Mouse (Mus musculus): Measurements from ENCODE around the gene Gemin5. TPM values are rescaled to one million over a fixed set of nuclear protein-coding genes. Genes with fewer than 3 reads are reported as not detected.

The Gemin5 gene
- total and polyA plus RNA-seq, 3 experiments = 19.6 to 43.9 (median 26.3) TPM

- no peaks in the 10 kb centered on the region for H3K27me3 ChIP-seq (ENCODE audit: insufficient read depth, low read length)
- no peak overlapping the region for H3K4me3 ChIP-seq (ENCODE audit: low read depth, low read length)
- H3K36me3 ChIP-seq (replicated peaks) = no peaks in the 10 kb centered on the region
- ATAC-seq (ENCODE audit: extremely low read depth, insufficient number of reproducible peaks, low FRiP score, poor library complexity, severe bottlenecking) (no peak), DNase-seq (ENCODE audit: low spot score) (no peak)
- no peaks in the 10 kb centered on the region for H3K9me3 ChIP-seq (replicated peaks)
- no peak for TF ChIP-seq CTCF (IDR thresholded peaks at IDR 0.05; ENCODE audit: low read depth, low read length)
- no peak for TF ChIP-seq GATA1 (IDR thresholded peaks at IDR 0.05; ENCODE audit: borderline replicate concordance, low read length)
- peaks cover 24% of the 10 kb centered on the region for H3K4me1 ChIP-seq (ENCODE audit: insufficient read depth, low read depth, low read length)
Measured at GRCm38 (mm10) chr11:58095561-58095960, 72.8 kb downstream of the Gemin5 start.

- no peaks in the 10 kb centered on the region for H3K27me3 ChIP-seq (ENCODE audit: insufficient read depth, low read length)
- ATAC-seq (ENCODE audit: extremely low read depth, insufficient number of reproducible peaks, low FRiP score, poor library complexity, severe bottlenecking) = no peak
Measured at GRCm38 (mm10) chr11:58094766-58095165, 73.6 kb downstream of the Gemin5 start.

GRCm38 (mm10) chr11:58093021-58093528 is 75.3 kb downstream of the Gemin5 start, which contains the start of gene Gm12248:
Gene Gm12248 (minus strand): TSS chr11:58093134.
- H3K4me3 ChIP-seq (ENCODE audit: low read depth, low read length) = peak within 1 kb of the TSS; percentile 69
- H3K36me3 ChIP-seq (replicated peaks) = no peaks in the 10 kb centered on the region
- peaks cover 24% of the 10 kb centered on the region for H3K4me1 ChIP-seq (ENCODE audit: insufficient read depth, low read depth, low read length)

More at GRCm38 (mm10) chr11:58094766-58095165, 73.6 kb downstream of the Gemin5 start:
- H3K4me3 ChIP-seq (ENCODE audit: low read depth, low read length) = no peak overlapping the region
- no peak for DNase-seq (ENCODE audit: low spot score)
- no peak for TF ChIP-seq CTCF (IDR thresholded peaks at IDR 0.05; ENCODE audit: low read depth, low read length)
- H3K36me3 ChIP-seq (replicated peaks) = no peaks in the 10 kb centered on the region
- peaks cover 24% of the 10 kb centered on the region for H3K4me1 ChIP-seq (ENCODE audit: insufficient read depth, low read depth, low read length)
- no peaks in the 10 kb centered on the region for H3K9me3 ChIP-seq (replicated peaks)

GRCm38 (mm10) chr11:58092541-58092940 is 75.8 kb downstream of the Gemin5 start:
- no peak for ATAC-seq (ENCODE audit: extremely low read depth, insufficient number of reproducible peaks, low FRiP score, poor library complexity, severe bottlenecking)

More at GRCm38 (mm10) chr11:58093021-58093528, 75.3 kb downstream of the Gemin5 start, which contains the start of gene Gm12248:
- DNase-seq (ENCODE audit: low spot score) (peak; percentile 71), ATAC-seq (ENCODE audit: extremely low read depth, insufficient number of reproducible peaks, low FRiP score, poor library complexity, severe bottlenecking) (peak; percentile 82)
- Histone ChIP-seq H3K9me3 (replicated peaks) (no peaks in the 10 kb centered on the region), H3K27me3 (ENCODE audit: insufficient read depth, low read length) (no peaks in the 10 kb centered on the region)
- TF ChIP-seq TAL1 (conservative IDR thresholded peaks at IDR 0.05; ENCODE audit: low read depth, low read length) = no peak
- no peak for TF ChIP-seq CTCF (IDR thresholded peaks at IDR 0.05; ENCODE audit: low read depth, low read length)
- no peak for TF ChIP-seq POLR2AphosphoS5 (IDR thresholded peaks at IDR 0.05; ENCODE audit: insufficient replicate concordance, low read depth, low read length)
- no peak for TF ChIP-seq GATA1 (IDR thresholded peaks at IDR 0.05; ENCODE audit: borderline replicate concordance, low read length)
- no peak for TF ChIP-seq GATA2 (IDR thresholded peaks at IDR 0.05; ENCODE audit: borderline replicate concordance, low read depth, low read length)

GRCm38 (mm10) chr11:58081716-58082115 is 86.6 kb downstream of the Gemin5 start:
- H3K36me3 ChIP-seq (replicated peaks) = no peaks in the 10 kb centered on the region
- H3K4me1 ChIP-seq (ENCODE audit: insufficient read depth, low read depth, low read length) = 0 out of 2 replicates have a peak, but pooled peaks cover 6% of the 10 kb centered on the region
- DNase-seq (ENCODE audit: low spot score) (no peak), ATAC-seq (ENCODE audit: extremely low read depth, insufficient number of reproducible peaks, low FRiP score, poor library complexity, severe bottlenecking) (no peak)
- peaks cover 9% of the 10 kb centered on the region for H3K27me3 ChIP-seq (ENCODE audit: insufficient read depth, low read length)
- no peak overlapping the region for H3K4me3 ChIP-seq (ENCODE audit: low read depth, low read length)
- TF ChIP-seq TAL1 (conservative IDR thresholded peaks at IDR 0.05; ENCODE audit: low read depth, low read length) (no peak), POLR2AphosphoS5 (IDR thresholded peaks at IDR 0.05; ENCODE audit: insufficient replicate concordance, low read depth, low read length) (no peak), GATA2 (IDR thresholded peaks at IDR 0.05; ENCODE audit: borderline replicate concordance, low read depth, low read length) (no peak), CTCF (IDR thresholded peaks at IDR 0.05; ENCODE audit: low read depth, low read length) (no peak), GATA1 (IDR thresholded peaks at IDR 0.05; ENCODE audit: borderline replicate concordance, low read length) (no peak)
- peaks cover 2% of the 10 kb centered on the region for H3K9me3 ChIP-seq (replicated peaks)

More at GRCm38 (mm10) chr11:58092541-58092940, 75.8 kb downstream of the Gemin5 start:
- Histone ChIP-seq H3K4me3 (ENCODE audit: low read depth, low read length) (peak overlapping the region; percentile 69), H3K36me3 (replicated peaks) (no peaks in the 10 kb centered on the region), H3K9me3 (replicated peaks) (no peaks in the 10 kb centered on the region), H3K4me1 (ENCODE audit: insufficient read depth, low read depth, low read length) (peaks cover 24% of the 10 kb centered on the region), H3K27me3 (ENCODE audit: insufficient read depth, low read length) (no peaks in the 10 kb centered on the region)
- DNase-seq (ENCODE audit: low spot score) = no peak
- TF ChIP-seq CTCF (IDR thresholded peaks at IDR 0.05; ENCODE audit: low read depth, low read length) = no peak
- TF ChIP-seq GATA1 (IDR thresholded peaks at IDR 0.05; ENCODE audit: borderline replicate concordance, low read length) = no peak
- no peak for TF ChIP-seq GATA2 (IDR thresholded peaks at IDR 0.05; ENCODE audit: borderline replicate concordance, low read depth, low read length)
- TF ChIP-seq POLR2AphosphoS5 (IDR thresholded peaks at IDR 0.05; ENCODE audit: insufficient replicate concordance, low read depth, low read length) = no peak
- TF ChIP-seq TAL1 (conservative IDR thresholded peaks at IDR 0.05; ENCODE audit: low read depth, low read length) = no peak

- no peak for ATAC-seq (ENCODE audit: extremely low read depth, insufficient number of reproducible peaks, low FRiP score, poor library complexity, severe bottlenecking)
- no peak for TF ChIP-seq CTCF (IDR thresholded peaks at IDR 0.05; ENCODE audit: low read depth, low read length)
- TF ChIP-seq GATA1 (IDR thresholded peaks at IDR 0.05; ENCODE audit: borderline replicate concordance, low read length) = no peak
- TF ChIP-seq GATA2 (IDR thresholded peaks at IDR 0.05; ENCODE audit: borderline replicate concordance, low read depth, low read length) = no peak
- TF ChIP-seq TAL1 (conservative IDR thresholded peaks at IDR 0.05; ENCODE audit: low read depth, low read length) = no peak
- TF ChIP-seq POLR2AphosphoS5 (IDR thresholded peaks at IDR 0.05; ENCODE audit: insufficient replicate concordance, low read depth, low read length) = no peak
- H3K9me3 ChIP-seq (replicated peaks) = peaks cover 5% of the 10 kb centered on the region
- DNase-seq (ENCODE audit: low spot score) = no peak
- peaks cover 30% of the 10 kb centered on the region for H3K27me3 ChIP-seq (ENCODE audit: insufficient read depth, low read length)
- no peak overlapping the region for H3K4me3 ChIP-seq (ENCODE audit: low read depth, low read length)
- no peaks in the 10 kb centered on the region for H3K4me1 ChIP-seq (ENCODE audit: insufficient read depth, low read depth, low read length)
- no peaks in the 10 kb centered on the region for H3K36me3 ChIP-seq (replicated peaks)
Measured at GRCm38 (mm10) chr11:58077270-58077669, 91.1 kb downstream of the Gemin5 start.

All from G1E (cell line).